Mouse (Mus musculus) intestine, embryonic 15.5 days (tissue): ENCODE data around the gene Hace1. TPM values are rescaled to one million over a fixed set of nuclear protein-coding genes. Genes with fewer than 3 reads are reported as not detected.
"Not testable (repeated sequence)": the region's sequence is repeated elsewhere in the genome, so short reads cannot be mapped to it uniquely, and the experiment has no call there.

Source experiments
- ATAC-seq: fragments of 200-750 bp; cut with Nextera tagmentation; 2 replicates; pipeline ENCODE4 v1.8.0; 2017; ENCODE audit warnings: moderate TSS enrichment, moderate library complexity
- H3K27ac ChIP-seq: fragments of 300-500 bp; sonication (generic); 2 replicates; pipeline ENCODE4 v1.5.1; 2015; ENCODE audit warnings: mild to moderate bottlenecking, inconsistent platforms
- H3K27me3 ChIP-seq: fragments of 300-500 bp; sonication (generic); replicated peaks from 2 replicates; pipeline ENCODE4 v1.6.1; 2015; ENCODE audit warnings: inconsistent platforms
- H3K36me3 ChIP-seq: fragments of 300-500 bp; sonication (generic); 2 replicates; pipeline ENCODE4 v1.6.1; 2015; ENCODE audit warnings: inconsistent platforms
- H3K4me1 ChIP-seq: fragments of 300-500 bp; sonication (generic); replicated peaks from 2 replicates; pipeline ENCODE4 v1.6.1; 2015; ENCODE audit warnings: inconsistent platforms
- H3K4me2 ChIP-seq: fragments of 300-500 bp; sonication (generic); replicated peaks from 2 replicates; pipeline ENCODE4 v1.6.1; 2015; ENCODE audit warnings: mild to moderate bottlenecking, inconsistent platforms
- H3K4me3 ChIP-seq: fragments of 300-500 bp; sonication (generic); replicated peaks from 2 replicates; pipeline ENCODE4 v1.5.1; 2015; ENCODE audit warnings: inconsistent platforms
- H3K9ac ChIP-seq: fragments of 300-500 bp; sonication (generic); 2 replicates; pipeline ENCODE4 v1.6.1; 2015; ENCODE audit warnings: inconsistent platforms
- H3K9me3 ChIP-seq: fragments of 300-500 bp; sonication (generic); 2 replicates; pipeline ENCODE4 v1.6.1; 2016; ENCODE audit warnings: inconsistent platforms
- WGBS: fragments of 180-500 bp; shearing (Covaris S2); methylation state at CpG from one replicate; pipeline ENCODE4 v1.1.7; 2015; 5-methylcytosine and 5-hydroxymethylcytosine counted together
- polyA plus RNA-seq: library from polyadenylated mRNA; unstranded; fragments of >200 nt; fragmentation: Nextera tagmentation; extraction: Ambion mirVana; gene quantifications from 2 replicates; pipeline ENCODE4 v1.2.1, GENCODE M21; 2015

Hace1 gene
- 12.4 and 15.5 TPM in 2 replicates for polyA plus RNA-seq

DNA sequence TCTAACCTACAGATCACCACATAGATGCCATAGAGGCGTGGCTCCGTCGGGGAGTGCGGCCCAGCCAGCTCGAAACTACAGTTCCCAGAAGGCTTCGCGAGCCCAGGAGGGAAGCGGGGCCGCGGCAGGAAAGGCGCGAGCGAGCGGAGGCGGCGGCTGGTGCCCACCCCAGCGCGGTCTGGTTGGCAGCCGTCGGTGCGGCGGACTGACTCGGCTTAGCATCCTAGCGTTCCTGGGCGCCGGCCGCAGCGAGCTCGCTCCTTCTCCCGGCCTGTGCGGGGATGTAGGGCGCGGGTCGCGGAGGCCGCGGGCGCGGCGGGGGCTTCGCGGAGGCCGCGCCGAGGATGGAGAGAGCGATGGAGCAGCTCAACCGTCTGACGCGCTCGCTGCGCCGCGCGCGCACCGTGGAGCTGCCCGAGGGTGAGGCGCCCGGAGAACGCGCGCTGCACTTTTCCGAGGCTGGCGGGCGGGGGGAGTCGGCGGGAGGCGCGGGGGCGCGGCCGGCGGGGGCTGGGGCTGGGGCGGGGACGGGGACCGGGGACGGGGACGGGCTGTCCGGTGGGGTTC is at the start of gene Hace1:
Gene Hace1, plus strand, starts transcription at position 99 of the 567 bp plus-strand sequence.
- H3K4me1 ChIP-seq = no peaks in the 10 kb centered on the region
- no peaks in the 10 kb centered on the region for H3K27me3 ChIP-seq
- H3K9ac ChIP-seq = peak within 1 kb of the TSS; percentile 79
- under 1% methylated on average over 74 of the region's 79 CpGs for WGBS
- no peaks in the 10 kb centered on the region for H3K36me3 ChIP-seq
- ATAC-seq = peak; percentile 97
- H3K27ac ChIP-seq = peak within 1 kb of the TSS; percentile 90
- peak within 1 kb of the TSS; percentile 92 for H3K4me3 ChIP-seq
- H3K9me3 ChIP-seq = no peaks in the 10 kb centered on the region
- H3K4me2 ChIP-seq = peak within 1 kb of the TSS; percentile 75

DNA sequence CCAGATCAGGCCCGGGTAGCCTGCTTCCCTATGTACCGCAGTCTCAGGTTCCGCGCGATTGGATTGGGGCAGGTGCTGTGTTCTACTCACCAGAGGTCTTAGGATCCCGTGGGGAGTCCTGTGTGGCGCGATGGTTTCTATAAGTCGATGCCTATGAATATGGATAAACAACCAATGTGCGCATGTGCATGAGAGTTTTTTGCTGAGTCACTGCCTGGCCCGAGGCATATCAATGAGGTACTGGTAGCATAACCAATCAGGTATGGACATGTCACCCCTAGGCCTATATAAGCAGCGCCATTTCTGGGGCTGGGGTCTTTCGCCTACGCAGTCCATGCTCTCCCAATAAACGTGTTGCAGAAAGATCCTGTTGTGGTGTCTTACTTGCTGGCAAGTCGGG is 40.3 kb upstream of the Hace1 start:
- H3K9ac ChIP-seq, H3K27ac ChIP-seq, H3K9me3 ChIP-seq, H3K4me1 ChIP-seq, H3K4me3 ChIP-seq, H3K36me3 ChIP-seq, H3K27me3 ChIP-seq, ATAC-seq, H3K4me2 ChIP-seq: not testable (repeated sequence)
- 96% methylated on average over 16 of the region's 16 CpGs for WGBS

DNA sequence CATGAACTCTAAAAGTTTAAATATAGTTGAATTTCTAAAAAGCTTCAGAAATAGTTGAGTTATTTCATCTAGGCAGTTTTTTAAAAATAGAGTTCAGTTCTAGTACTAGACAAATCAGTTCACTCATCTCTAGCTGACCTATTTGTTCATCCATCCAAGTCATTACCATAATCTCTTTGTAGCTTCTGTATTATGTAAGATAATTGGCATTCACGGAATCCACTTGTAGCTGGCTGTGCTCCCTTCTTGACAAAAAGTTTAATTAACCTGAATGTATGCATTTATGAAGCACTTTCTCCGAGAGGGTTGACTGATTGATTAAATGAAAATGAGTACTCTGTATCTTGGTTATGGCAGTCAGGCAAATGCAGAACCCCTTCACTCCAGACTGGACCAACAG is 34.9 kb upstream of the Hace1 start:
- H3K36me3 ChIP-seq = no peaks in the 10 kb centered on the region
- WGBS = 73% methylated on average over 2 of the region's 2 CpGs

DNA sequence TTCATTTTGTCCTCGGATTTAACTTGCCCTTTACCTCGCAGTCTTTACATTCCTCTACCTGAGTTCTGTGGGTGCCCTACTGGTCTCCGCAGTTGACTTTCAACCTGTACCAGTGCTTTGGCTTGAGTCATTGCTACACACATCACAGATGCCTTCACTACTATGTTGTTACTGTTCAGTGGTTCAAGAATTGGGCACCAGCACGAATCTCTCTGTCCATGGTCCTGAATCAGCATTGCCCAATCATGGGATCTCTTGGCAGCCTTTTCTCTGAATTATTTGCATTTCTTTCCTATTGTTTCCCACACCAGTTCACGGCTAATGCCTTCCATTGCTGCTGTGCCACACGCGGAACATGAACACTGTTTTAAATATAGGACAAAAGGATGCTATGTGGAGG is 30.8 kb upstream of the Hace1 start:
- Histone ChIP-seq H3K36me3 (no peaks in the 10 kb centered on the region), H3K9me3 (no peaks in the 10 kb centered on the region), H3K9ac (no peak overlapping the region), H3K4me2 (no peak overlapping the region), H3K4me3 (no peak overlapping the region), H3K27me3 (no peaks in the 10 kb centered on the region), H3K4me1 (no peaks in the 10 kb centered on the region), H3K27ac (no peak overlapping the region)
- WGBS = 49% methylated on average over 7 of the region's 7 CpGs
- no peak for ATAC-seq

More for the DNA sequence above, 34.9 kb upstream of the Hace1 start:
- Histone ChIP-seq H3K4me2 (no peak overlapping the region), H3K27ac (no peak overlapping the region), H3K9ac (no peak overlapping the region), H3K4me1 (no peaks in the 10 kb centered on the region), H3K4me3 (no peak overlapping the region), H3K9me3 (no peaks in the 10 kb centered on the region), H3K27me3 (no peaks in the 10 kb centered on the region)
- ATAC-seq = no peak

DNA sequence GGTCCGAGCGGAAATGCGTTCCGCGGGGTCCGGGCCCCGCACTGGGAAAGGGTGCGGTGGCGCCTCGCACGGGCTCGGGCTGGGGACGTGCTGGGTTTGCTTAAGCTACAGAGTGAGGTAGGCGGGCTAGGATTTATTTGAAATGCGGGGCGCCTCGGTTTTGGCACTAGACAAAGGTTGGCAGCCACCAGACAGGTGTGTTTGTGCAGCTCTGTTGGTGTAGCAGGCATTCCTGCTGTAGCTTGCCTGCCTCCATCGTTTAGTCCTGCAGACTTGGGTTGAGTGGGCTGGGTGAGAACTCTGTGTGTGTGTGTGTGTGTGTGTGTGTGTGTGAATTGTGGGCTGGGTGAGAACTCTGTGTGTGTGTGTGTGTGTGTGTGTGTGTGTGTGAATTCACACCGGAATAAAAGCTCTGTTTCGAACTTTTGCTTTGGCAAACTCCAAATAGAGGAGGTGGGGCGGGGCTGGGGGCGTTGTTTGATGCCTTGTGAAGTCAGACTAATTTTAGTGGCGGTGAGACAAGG is 731 bp downstream of the Hace1 start:
- peak; percentile 87 for ATAC-seq
- H3K9ac ChIP-seq = peak overlapping the region; percentile 79
- peak overlapping the region; percentile 90 for H3K27ac ChIP-seq
- no peaks in the 10 kb centered on the region for H3K36me3 ChIP-seq
- H3K4me2 ChIP-seq = peak overlapping the region; percentile 75
- no peaks in the 10 kb centered on the region for H3K27me3 ChIP-seq
- no peaks in the 10 kb centered on the region for H3K9me3 ChIP-seq
- no peaks in the 10 kb centered on the region for H3K4me1 ChIP-seq
- WGBS = under 1% methylated on average over 23 of the region's 23 CpGs
- H3K4me3 ChIP-seq = peak overlapping the region; percentile 92

DNA sequence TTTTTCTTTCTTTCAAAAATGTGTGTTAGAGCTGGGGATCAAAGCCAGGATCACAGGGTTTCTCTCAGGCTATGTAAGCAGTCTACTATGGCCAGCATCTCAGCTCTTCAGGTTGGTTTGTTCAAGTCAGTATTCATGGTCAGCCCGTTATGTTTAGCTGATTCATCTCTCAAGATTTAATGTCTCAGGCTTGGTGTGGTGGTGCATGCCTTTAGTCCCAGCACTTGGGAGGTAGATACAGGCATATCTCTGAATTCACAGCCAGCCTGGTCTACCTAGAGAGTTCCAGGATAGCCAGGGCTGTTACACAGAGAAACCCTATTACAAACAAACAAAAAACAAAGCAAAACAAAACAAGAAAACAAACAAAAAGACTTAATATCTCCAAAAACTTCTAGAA is 5.7 kb downstream of the Hace1 start:
- Histone ChIP-seq H3K4me1 (no peaks in the 10 kb centered on the region), H3K4me2 (no peak overlapping the region), H3K27ac (no peak overlapping the region), H3K27me3 (no peaks in the 10 kb centered on the region), H3K4me3 (no peak overlapping the region), H3K9me3 (no peaks in the 10 kb centered on the region), H3K9ac (no peak overlapping the region), H3K36me3 (no peaks in the 10 kb centered on the region)
- 70% methylated on average over 1 of the region's 1 CpGs for WGBS
- ATAC-seq = no peak

DNA sequence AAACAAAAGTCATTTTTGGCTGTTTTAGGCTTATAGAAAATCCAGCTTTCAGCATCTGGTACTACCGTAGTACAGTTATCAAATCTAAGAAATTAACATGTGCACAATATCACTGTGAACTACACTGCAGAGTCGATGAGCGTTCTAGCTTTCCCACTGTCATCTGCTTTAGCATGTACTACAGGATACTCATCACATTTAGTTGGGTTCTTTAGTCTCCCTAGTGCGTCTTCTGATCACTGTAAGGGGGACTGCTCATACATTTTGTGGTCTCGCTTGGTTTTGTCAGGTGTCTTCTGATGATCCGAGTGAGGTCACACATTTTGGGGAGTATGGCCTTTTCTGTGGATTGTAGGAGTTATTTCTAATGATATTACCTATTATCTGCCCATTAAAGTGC is 6.2 kb downstream of the Hace1 start:
- H3K27ac ChIP-seq = no peak overlapping the region
- no peaks in the 10 kb centered on the region for H3K9me3 ChIP-seq
- no peaks in the 10 kb centered on the region for H3K4me1 ChIP-seq
- 90% methylated on average over 6 of the region's 6 CpGs for WGBS
- H3K36me3 ChIP-seq = no peaks in the 10 kb centered on the region
- no peak overlapping the region for H3K9ac ChIP-seq
- H3K4me2 ChIP-seq = no peak overlapping the region
- no peaks in the 10 kb centered on the region for H3K27me3 ChIP-seq
- H3K4me3 ChIP-seq = no peak overlapping the region
- ATAC-seq = no peak

DNA sequence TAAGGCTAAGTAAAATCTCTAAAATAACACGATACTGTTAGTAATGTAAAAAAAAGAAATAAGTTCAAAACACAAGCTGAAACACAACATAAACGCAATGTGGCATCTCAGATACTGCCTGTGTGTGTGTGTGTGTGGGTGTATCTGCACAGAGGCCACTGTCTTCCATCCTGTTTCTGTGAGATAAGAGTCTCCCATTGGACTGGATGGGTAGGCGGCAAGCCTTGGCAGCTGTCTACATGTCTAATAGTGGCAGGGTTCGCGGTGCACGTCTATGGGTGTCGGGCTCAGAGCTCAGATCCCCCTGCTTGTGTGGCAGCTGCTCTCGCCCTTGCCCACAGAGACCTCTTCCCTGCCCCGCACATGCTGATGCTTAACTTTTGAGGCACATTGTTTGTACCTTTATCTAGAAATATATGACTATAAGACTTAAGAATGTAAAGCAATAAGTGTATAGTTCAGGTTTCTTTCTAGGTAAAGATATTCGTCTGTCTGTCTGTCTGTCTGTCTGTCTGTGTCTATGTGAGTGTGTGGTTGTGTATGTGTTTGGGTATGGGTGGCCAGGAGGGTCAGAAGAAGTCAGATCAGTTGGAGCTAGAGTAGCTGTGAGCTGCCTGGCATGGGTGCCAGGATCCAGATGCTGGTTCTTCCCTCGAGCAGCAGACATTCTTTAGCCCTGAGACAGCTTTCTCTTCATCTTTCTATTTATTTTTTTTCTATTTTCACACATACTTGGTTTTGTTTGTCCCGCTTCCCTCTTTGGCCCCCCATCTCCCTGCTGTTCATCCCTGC is 6.9 kb downstream of the Hace1 start:
- H3K9me3 ChIP-seq = no peaks in the 10 kb centered on the region
- peak; percentile 79; the same call in 1 of the 2 replicates for ATAC-seq
- no peaks in the 10 kb centered on the region for H3K4me1 ChIP-seq
- no peak overlapping the region for H3K4me3 ChIP-seq
- no peak overlapping the region for H3K27ac ChIP-seq
- H3K36me3 ChIP-seq = no peaks in the 10 kb centered on the region
- WGBS = 90% methylated on average over 12 of the region's 12 CpGs
- H3K9ac ChIP-seq = no peak overlapping the region
- H3K4me2 ChIP-seq = no peak overlapping the region
- no peaks in the 10 kb centered on the region for H3K27me3 ChIP-seq

DNA sequence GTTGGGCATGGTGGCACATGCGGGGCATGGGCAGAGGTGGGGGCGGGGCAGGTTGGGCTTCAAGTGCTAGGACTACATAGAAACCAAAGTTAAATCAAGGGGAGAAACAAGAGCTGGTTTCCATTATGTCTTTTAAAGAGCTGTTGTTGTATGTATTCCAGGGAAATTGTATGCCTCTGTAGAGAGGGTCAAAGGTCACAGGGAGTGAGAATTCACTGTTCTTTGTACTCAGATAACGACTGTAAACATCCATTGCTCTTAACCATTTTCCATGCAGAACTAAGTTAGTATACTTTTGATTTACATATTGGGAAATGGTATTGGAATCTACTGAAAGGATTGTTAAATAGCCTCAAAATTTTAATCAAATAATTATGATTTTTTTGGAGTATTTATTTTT is 28.2 kb downstream of the Hace1 start:
- ATAC-seq = peak; percentile 76

DNA sequence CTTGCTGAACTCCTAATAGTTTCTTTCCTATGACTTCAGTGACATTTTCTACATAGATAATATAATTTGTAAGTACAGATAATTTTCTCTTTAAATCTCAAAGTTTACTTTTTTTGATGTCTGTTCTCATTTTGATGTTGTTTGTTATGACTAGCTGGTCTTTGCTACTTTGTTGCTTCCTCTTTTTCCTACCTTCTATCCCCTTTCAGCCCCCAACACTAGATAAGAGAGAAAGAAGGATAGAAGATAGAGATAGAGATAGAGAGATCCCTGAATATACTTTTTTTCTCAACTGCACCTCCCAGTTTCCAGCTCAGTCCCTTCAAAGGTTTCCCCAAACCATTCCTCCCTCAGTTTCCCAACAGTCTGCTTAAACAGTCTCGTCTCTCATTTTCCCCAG is 33.1 kb downstream of the Hace1 start:
- 96% methylated on average over 1 of the region's 1 CpGs for WGBS
- no peaks in the 10 kb centered on the region; the same call in 1 of the 2 replicates for H3K36me3 ChIP-seq
- no peak overlapping the region for H3K9ac ChIP-seq
- no peaks in the 10 kb centered on the region for H3K4me1 ChIP-seq
- no peak overlapping the region for H3K27ac ChIP-seq
- no peak overlapping the region for H3K4me3 ChIP-seq
- no peaks in the 10 kb centered on the region for H3K27me3 ChIP-seq
- ATAC-seq = no peak
- no peak overlapping the region for H3K4me2 ChIP-seq
- H3K9me3 ChIP-seq = no peaks in the 10 kb centered on the region

More for the DNA sequence above, 28.2 kb downstream of the Hace1 start:
- Histone ChIP-seq H3K4me1 (no peaks in the 10 kb centered on the region), H3K36me3 (no peaks in the 10 kb centered on the region), H3K9ac (no peak overlapping the region), H3K4me2 (no peak overlapping the region), H3K9me3 (no peaks in the 10 kb centered on the region), H3K27ac (no peak overlapping the region), H3K4me3 (no peak overlapping the region), H3K27me3 (no peaks in the 10 kb centered on the region)
- WGBS = 80% methylated on average over 3 of the region's 3 CpGs

DNA sequence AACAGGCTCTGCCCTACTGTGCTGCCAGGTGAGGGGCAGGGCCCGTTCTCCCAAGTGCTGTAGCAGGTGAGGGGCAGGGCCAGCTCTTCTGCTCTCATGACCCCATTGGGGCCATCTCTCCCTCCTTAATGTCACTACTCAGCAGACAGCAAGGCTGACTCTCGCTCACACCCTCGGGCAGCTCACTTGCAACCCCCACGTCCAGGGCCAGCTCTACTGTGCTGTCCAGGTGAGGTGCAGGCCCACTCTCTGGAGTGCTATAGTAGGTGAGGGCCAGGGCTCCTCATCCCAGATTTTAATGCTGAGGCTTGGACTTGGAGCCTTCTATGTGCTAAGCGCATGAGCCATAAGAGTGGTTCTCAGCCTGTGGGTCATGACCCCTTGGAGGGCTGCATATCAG is 38.4 kb downstream of the Hace1 start:
- H3K4me2 ChIP-seq = no peak overlapping the region
- 92% methylated on average over 5 of the region's 5 CpGs for WGBS
- H3K36me3 ChIP-seq = no peaks in the 10 kb centered on the region; the same call in 1 of the 2 replicates
- no peaks in the 10 kb centered on the region for H3K9me3 ChIP-seq
- no peaks in the 10 kb centered on the region for H3K27me3 ChIP-seq
- no peak overlapping the region for H3K4me3 ChIP-seq
- no peak overlapping the region for H3K27ac ChIP-seq
- H3K9ac ChIP-seq = no peak overlapping the region
- no peaks in the 10 kb centered on the region for H3K4me1 ChIP-seq
- ATAC-seq = no peak

DNA sequence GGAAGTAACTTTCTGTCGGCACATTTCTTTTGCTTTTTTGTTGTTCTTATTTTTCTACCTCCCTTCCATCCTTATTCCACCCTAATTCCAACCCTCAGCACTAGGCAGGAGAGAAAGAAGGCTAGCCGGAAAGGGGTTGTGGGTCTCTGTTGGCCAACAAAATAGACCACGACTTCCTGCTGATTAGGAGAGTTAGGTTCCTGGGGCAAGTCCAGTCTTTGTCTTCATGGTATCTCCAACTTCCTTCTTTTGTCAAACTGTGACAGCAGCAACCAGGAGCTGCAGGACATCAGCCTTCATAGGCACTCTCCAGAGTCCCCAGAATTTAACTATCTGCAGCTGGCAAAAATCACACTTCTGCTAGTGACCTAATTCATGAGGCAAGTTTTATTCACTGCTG is 41.4 kb downstream of the Hace1 start:
- Histone ChIP-seq H3K27ac (no peak overlapping the region), H3K4me1 (no peaks in the 10 kb centered on the region), H3K27me3 (no peaks in the 10 kb centered on the region), H3K4me3 (no peak overlapping the region), H3K9ac (no peak overlapping the region), H3K9me3 (no peaks in the 10 kb centered on the region), H3K36me3 (no peaks in the 10 kb centered on the region), H3K4me2 (no peak overlapping the region)
- 84% methylated on average over 3 of the region's 3 CpGs for WGBS
- no peak for ATAC-seq

DNA sequence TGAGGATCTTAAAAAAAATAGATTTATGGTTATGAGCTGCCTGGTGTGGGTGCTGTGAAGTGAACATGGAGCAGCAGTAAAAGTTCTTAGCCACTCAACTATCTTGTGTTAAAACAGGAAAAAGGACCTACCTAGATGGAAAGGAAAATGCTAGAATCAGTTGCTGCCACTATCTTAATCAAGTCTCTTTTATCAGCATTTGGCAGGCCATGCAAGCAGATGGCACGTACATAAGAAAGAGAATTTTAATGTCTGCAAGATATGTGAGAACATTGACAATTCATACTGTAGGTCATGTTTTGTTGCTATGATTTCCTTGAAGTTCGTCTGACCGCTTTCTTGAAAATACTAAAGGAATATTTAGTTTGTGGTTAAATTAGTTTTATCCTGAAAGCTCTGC is 54.4 kb downstream of the Hace1 start:
- no peak overlapping the region for H3K9ac ChIP-seq
- no peaks in the 10 kb centered on the region for H3K4me1 ChIP-seq
- no peak overlapping the region for H3K4me2 ChIP-seq
- no peaks in the 10 kb centered on the region for H3K27me3 ChIP-seq
- no peak overlapping the region for H3K4me3 ChIP-seq
- WGBS = 95% methylated on average over 3 of the region's 3 CpGs
- no peaks in the 10 kb centered on the region for H3K9me3 ChIP-seq
- H3K36me3 ChIP-seq = no peaks in the 10 kb centered on the region
- no peak for ATAC-seq
- no peak overlapping the region for H3K27ac ChIP-seq
